Mouse (Mus musculus): ENCODE results near the gene Actb.
"Not testable (repeated sequence)": the region's sequence is repeated elsewhere in the genome, so short reads cannot be mapped to it uniquely, and the experiment has no call there.

The Actb gene

DNA sequence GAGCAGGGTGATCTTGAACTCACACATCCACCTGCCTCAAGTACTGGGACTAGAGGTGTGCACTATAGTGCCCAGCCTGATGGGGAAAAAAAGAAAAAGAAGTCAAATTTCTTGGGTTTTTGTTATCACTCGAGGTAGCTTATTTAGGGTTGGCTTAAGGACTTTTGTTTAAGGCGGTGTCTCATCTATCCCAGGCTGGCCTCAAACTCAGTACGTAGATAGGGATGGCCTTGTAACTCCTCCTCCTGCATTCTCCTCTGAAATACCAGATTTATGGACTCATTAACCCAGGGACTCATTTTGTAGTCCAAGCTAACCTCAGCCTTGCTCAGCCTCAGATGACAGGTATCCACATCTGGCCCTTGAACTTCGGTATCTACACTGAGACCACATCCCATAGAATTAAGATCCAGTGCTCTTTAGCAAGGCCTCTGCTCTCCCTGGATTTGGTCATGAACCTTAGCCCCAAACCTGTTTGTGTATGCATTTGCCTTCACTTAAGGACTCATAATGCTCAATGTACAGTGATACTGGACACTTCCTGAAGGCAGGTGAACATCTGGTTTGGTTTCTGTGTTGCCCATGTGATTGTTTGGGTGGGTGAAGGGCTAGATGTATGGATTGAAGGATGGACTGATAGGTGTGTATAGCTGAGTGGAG is 4.6 kb downstream of the Actb start:
- peak; percentile 53 for DNase-seq (ENCODE audit: low spot score)

DNA sequence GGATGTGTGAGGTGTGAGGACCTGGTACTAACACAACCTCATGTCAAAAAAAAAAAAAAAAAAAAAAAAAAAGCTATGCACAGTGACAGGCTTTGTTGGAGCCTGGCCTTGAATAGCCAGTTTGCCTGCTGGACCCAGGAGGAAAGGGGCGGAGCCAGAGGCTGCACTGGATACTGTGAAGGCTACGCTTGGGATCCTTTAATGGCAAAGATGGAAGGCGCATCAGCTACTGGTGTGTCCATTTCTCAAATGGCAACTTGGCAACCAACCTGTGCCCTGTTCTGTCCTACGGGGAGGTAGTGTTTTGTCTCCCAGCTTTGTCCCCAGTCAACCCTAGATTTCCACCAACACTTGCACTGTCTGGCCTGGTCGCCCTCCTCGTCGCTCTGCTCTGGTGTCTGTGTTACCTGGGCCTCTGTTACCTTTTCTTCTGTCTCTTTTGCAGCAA is 5.2 kb downstream of the Actb start:
- peak; percentile 68 for DNase-seq (ENCODE audit: low spot score)

DNA sequence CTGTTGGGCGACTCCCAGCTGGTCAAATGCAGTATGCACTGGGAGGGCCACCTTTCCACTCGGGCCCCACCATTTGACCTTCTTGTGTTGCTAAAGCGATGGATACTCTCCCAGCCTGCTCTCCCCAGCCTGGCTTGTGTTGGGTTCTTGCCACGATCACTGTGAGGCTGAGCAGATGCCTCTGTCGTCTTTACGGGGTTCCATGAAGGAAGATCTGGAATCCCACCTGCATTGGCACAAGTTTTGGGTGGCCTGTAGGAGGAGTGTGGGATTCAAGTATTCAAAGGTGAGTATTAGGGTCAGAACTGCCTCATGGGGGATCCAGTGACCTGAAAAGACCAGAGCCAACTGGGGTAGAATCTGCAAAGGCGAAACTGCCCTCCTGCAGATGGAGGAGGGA is 5.9 kb downstream of the Actb start:
- DNase-seq (ENCODE audit: low spot score): no peak

DNA sequence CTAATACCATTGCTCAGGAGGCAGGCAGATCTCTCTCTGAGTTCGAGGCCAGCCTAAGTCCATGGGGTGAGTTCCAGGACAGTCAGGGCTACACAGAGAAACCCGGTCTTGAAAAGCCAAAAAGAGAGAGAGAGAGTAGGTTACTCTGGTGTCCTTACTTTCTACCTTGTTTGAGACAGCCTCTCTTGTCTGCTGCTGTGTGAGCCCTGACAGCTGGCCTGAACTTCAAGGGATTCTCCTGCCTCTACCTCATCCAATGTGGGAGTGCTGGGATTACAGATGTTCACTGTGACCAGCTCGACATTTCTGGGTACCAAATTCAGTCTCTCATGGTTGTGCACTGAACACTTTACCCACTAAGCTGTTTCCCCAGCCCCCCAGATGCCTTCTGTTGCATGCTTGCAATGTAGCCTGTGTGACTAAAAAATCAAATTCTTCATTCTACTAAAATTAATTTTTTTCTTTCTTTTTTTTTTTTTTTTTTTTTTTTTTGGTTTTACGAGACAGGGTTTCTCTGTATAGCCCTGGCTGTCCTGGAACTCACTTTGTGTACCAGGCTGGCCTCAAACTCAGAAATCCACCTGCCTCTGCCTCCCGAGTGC is 6.5 kb downstream of the Actb start:
- DNase-seq (ENCODE audit: low spot score): no peak

DNA sequence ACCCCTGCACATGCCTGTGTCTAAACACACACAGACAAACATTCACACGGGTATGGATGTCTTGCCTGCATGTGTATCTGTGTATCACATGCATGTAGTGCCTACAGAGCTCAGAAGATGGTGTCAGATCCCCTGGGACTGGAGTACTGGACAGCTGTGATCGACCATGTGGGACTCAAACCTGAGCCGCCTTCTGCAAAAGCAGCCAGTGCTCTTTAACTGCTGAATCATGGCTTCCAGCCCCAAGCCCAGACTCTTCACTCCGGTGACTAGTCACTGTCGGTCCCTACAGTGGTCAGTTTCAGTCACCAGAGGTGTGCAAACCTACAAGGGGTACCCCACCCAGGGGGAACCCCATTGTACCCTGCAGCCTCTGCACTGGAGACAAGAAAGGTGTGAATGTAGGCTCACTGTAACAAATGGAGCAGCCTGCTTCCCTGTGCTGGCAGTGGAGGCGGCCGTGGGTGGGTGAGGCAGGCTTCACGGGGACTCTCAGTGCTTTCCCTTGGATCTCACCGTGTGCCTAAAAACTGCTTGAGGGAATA is 7.4 kb downstream of the Actb start:
- DNase-seq (ENCODE audit: low spot score): no peak

DNA sequence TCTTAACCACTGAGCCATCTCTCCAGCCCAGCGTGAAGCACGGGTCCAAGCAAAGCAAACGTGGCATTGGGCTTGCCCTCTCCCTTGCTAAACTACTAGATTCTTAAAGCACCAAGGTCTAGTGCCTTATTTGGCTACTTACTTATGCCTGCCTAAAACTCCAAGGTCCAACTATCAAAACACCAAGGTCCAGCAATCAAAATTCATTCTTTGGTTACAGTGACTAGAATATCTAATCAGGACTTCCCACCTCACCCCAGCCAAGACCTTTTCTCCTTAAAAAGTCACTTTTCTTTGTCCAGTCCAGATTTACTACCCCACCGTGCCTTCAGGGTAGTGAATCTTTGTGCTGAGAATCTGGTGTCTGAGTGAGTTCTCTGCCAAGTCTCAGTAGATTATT is 8.2 kb downstream of the Actb start:
- DNase-seq (ENCODE audit: low spot score): no peak

DNA sequence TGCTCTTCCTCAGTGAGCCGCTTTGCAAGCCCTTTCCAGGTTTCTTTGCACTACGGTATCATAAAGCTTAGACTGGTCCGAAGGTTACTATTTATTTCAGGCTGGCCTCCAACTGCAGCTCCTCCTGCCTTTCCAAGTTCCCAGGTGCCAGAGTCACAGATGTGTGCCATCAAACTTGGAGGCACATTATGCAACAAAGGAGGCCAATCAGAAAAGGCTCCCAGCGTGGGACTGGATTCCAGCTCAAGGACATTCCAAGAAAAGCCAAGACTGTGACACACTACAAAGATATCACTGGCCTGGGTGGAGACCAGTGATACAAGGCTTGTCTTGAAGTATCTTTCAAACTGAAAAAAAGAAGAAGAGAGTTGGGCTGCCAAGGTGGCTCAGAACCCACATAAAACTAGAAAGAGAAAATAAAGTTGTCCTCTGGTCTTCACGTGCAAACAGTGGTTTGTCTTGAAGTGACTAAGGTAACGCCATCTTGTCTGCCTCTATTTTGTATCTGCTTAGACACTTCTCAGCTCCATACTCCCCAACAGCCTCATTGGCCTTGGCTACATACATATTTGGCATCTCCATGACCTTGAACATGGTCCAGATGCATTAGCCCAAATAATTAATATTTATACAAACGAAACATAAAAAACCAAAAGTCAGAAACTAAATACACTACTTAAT is 8.8 kb downstream of the Actb start:
- no peak for DNase-seq (ENCODE audit: low spot score)

DNA sequence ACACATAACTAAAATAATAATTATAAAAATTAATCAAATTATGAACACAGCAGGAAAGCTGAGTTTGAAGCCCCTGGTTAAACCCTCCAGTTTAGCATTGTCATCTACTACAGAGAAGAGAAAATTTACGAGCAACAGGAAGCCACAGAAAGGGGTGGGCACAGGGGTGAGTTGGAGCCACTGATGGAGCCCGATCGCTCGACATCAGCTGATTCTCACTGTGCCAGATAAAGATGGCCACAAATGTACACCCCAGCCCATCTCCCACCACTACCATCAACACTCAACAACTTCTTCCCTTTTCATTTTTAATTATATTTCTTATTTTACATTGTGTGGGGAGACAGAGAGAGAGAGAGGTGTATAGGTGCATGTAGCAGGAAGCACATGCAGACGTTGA is 9.8 kb downstream of the Actb start:
- no peak for DNase-seq (ENCODE audit: low spot score)

DNA sequence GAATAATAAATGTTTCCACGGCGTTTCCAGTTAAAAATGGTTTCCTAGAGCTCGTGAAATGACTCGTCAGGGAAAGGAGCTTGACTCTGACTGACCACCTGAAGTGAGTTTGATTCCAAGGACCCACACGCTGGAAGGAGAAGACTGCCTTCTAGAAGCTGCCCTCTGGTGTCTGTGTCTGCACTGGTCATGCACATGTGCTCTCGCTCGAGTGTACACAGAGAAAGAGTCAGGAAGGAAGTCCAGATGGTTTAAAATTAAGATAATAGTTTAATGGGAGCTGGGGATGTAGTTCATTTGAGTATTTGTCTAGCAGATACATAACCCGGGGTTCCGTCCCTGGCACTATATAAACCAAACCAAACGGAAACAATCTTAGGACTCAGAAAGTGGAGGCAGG is 10.4 kb downstream of the Actb start:
- DNase-seq (ENCODE audit: low spot score): no peak

DNA sequence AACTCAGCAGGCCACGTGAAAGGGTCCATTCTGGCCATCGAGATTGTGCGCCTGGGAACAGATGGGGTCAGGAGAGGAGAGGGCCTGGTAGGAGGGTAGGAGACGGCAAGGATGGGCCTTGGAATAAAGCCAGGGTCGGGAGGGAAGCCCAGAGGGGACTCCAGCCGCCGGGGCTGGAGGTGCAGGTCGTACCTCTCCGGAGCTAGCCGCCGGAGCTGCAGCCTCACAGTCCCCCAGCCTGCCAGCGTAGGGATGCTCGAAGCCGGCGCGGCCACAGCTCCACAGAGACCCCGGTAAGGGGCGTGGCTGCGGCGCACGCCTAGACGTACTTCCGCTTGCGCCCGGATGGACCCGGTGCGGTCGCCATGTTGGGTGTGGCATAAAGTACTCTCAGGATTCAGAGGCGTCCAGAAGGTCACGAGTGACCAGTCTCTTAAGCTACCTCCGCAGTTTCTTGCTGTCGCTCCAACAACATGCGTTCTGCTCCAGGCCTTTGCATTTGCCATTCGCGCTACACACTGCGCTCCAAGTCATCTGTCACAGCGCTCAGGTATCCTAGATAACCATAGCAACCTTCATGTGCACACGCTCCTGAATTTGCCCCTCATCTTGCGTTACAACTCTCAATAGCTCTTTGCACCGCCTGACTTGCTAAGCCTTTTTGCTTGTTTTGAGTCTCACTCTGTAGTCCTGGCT is 11.5 kb downstream of the Actb start, which contains the start of gene Fbxl18:
Gene Fbxl18 (minus strand): TSS at position 504 of the 696 bp plus-strand sequence.
- DNase-seq (ENCODE audit: low spot score): peak; percentile 97

DNA sequence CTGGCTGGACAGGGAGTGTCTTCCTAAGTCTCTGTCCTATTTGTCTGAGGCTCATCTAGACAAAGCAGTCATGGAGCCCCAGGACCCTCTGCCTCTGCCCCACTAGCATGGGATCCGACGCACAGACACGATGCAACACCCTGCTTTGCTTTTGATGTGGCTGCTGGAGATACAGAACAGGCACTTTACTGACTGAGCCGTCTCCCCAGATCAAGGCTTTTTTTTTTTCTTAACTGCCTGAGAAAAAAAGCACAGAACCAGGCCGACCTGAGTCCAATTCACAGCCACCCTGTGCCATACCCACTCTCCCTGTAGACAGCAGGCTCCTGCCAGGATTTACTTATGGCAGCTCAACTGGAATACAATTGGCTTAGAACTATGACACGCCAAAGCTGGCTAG is 15.2 kb downstream of the Actb start:
- DNase-seq (ENCODE audit: low spot score): no peak

DNA sequence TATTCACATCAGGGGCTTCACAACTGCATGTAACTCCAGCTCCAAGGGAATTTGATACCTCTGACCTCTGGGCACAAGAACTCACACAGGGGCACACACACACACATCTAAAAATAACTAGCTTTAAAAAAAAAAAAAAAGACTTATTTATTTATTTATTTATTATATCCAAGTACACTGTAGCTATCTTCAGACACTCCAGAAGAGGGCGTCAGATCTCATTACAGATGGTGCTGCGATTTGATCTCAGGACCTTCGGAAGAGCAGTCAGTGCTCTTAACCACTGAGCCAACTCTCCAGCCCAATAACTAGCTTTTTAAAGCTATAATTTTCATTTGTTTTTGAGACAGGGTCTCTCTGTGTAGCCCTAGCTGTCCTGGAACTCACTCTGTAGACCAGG is 19.0 kb downstream of the Actb start:
- not testable (repeated sequence) for DNase-seq (ENCODE audit: low spot score)

DNA sequence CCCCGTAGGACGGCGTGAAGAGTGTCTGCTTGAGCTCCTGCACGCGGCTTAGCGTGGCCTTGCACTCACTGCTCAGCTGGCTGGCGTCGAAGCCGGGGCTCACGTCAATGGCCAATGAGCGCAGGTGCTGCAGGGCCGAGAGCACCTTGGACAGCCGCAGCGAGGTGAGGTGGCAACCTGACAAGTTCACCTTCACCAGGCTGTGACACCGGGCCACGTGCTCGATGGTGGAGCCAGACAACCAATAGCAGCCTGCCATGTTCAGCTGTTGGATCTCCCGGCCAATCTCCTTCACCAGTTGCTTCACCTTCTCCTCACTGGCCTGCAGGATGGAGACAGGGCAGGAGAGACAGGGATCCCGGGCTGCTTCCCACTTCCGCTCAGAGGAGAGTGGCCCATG is 19.8 kb downstream of the Actb start:
- DNase-seq (ENCODE audit: low spot score): no peak

DNA sequence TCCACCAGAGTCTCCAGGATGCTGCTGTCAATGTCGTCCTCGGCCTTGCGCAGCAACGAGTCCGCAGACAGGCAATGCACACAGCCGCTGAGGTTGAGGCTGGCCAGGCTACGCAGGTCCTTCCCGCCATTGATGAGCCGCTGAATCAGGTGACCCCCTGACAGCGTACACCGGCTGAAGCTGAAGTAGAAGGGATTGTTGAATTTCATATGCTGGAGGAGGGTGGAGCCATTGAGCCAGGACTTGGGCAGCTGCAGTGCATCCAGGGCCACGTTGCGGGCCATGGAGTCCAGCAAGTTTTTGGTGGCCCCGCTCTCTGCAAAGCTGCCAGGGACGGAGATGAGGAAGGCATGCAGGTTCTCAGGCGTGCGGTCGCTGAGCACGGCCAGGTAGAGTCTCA is 20.4 kb downstream of the Actb start:
- DNase-seq (ENCODE audit: low spot score): no peak

DNA sequence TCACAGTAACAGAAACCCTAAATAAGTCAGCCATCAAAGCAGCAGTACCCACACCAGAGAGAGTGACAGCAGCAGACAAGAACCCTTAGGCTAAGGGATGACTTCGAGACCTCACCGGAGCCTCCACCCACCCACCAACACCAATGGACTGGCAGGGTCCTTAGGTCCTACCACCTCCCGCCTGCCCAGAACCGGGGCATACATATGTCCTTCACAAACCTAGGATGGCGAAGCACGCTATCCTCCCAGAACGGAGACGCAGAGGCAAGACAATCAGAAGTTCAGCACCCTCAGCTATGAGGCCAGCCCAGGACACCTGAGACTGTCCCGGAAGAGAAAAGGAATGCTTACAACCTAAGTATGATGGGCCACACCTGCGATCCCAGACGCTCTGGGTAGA is 24.1 kb downstream of the Actb start:
- no peak for DNase-seq (ENCODE audit: low spot score)

DNA sequence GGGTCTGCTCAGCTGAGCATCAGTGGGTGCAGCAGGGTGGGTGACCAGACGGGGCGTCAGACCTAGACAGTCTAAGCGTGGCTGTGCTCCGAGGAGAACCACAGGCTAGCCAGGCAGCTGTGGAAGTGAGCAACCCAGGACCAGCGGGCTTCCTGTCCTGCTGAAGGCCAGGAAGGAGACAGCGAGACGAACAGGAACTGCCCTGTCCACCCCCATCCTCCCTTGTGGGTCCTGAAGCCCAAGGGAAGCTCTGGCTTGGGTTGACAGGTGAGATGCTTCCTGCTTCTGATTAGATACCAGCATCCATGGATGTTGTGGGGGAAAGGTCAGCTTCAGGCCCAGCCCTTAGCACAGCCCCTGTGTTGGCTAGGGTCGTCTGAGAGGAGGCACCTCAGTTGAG is 24.6 kb downstream of the Actb start:
- no peak for DNase-seq (ENCODE audit: low spot score)

DNA sequence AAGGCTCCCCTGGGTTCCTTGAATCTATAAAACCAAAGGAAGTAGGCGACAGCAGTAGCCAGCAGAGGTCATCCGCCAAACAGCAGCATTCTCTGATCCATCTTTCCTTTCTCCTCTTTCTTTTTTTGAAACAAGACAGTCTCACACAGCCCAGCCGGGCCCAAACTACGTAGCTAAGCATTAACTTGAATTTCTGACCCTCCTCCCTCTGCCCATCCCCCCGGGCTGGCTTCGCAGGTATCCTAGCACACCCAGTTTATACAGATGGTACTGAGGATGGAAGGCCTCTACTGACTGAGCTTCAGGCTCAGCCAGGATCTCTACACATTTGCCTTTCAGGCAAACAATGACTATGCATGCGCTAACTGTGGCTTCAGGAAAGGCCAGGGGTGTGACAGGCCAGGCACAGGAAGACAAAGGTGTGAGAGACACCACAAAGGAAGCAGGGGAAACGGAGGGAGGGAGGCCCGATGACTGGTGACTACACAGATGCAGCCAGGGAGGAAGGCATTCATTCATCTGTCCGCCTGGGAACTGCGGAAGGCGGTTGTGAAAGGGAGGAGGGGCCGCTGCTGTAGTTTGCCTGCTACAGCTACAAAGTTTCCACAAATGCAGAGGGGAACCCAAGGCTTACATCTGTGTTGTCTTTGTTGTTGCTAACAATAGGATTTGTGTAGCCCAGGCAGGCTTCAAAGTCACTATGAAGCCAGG is 25.6 kb downstream of the Actb start:
- peak; percentile 61 for DNase-seq (ENCODE audit: low spot score)

DNA sequence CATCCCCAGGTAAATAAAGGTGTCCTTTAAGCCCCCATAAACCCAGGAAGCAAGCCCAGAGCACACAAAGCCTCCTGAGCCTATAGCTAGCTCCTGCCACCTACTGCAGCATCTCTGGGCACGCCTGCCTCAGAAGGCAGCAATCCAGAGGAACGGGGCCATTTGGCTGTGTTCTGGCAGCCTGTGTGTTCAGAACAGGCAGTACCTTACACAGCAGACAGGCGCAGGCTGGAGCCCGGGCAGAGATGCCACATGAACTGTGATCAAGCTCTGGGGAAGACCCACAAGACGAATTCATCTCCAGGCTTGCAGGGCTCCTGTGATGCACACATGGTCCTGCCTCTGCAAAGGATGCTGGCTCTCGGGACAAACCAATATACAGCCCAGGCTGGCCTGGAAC is 26.3 kb downstream of the Actb start:
- no peak for DNase-seq (ENCODE audit: low spot score)

DNA sequence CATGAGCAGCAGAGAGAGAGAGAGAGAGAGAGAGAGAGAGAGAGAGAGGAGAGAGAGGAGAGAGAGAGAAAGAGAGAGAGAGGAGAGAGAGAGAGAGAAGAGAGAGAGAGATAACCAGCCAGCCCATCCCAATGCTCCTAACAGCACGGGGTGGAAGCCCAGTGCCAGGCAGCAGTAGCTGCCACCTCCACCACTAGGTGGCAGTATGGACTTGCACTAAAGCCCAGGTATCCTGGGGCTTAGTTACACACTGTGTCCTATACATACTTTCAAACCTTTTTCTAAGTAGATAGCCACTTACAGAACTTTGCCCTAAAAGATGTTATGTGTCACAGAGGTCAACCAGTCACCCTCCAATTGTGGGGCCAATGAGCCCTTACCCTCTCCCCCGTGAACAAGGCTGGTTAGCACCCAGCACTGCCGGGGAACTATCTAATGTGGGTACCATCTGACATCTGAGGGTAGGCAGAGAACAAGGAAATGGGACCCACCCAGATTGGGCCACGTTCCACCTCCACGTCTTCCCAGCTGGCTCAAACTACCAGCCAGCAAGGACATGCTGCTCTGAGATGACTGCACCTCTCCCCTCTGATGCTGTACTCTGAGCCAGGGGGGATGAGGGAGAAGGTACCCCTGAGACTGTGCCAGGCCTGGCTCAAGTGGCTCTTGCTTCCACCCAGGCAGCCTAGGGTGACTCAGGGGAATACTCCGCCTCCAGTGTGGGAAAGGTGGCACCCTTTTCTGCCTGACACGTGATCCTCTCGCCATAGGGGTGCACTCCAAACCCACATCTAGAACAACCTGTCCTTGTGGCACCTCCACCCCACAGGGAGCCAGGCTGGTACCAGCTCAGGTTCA is 27.0 kb downstream of the Actb start:
- DNase-seq (ENCODE audit: low spot score): peak; percentile 94

DNA sequence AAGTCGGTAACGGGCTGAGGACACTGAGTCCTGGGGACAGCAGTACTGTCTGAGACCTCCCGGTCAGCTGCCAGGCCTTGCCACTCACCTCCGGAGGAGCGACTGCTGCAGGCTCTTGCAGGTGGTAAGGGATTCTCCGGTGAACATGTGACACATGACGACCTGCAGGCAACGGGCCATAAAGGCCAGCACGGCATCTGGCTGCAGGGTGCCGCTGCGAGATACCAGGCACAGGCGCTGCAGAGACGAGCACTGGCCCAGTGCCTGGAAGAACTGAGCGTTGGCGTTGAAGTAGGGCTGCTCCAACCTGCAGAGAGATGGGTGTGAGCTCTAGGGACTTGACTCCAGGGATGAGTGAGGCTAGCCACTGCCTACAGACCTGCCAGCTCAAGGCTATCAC is 28.0 kb downstream of the Actb start:
- DNase-seq (ENCODE audit: low spot score): no peak
